Mouse (Mus musculus) liver, embryonic 15.5 days (tissue): Measurements from ENCODE around the gene Olfm3. TPM values are rescaled to one million over a fixed set of nuclear protein-coding genes. Genes with fewer than 3 reads are reported as not detected.

ENCODE experiments used
- ATAC-seq: fragments of 200-750 bp; cut with Nextera tagmentation; 2 replicates; pipeline ENCODE4 v1.8.0; 2017; ENCODE audit warnings: moderate number of reproducible peaks, mild to moderate bottlenecking, moderate library complexity; ENCODE audit not compliant: insufficient read depth
- H3K27ac ChIP-seq: fragments of 300-500 bp; sonication (generic); replicated peaks from 2 replicates; pipeline ENCODE4 v1.5.1; 2015; ENCODE audit warnings: mild to moderate bottlenecking, inconsistent platforms
- H3K27me3 ChIP-seq: fragments of 300-500 bp; sonication (generic); 2 replicates; pipeline ENCODE4 v1.6.1; 2015; ENCODE audit warnings: mild to moderate bottlenecking, inconsistent platforms
- H3K36me3 ChIP-seq: fragments of 300-500 bp; sonication (generic); replicated peaks from 2 replicates; pipeline ENCODE4 v1.6.1; 2015; ENCODE audit warnings: moderate library complexity, mild to moderate bottlenecking, inconsistent platforms
- H3K4me1 ChIP-seq: fragments of 300-500 bp; sonication (generic); replicated peaks from 2 replicates; pipeline ENCODE4 v1.6.1; 2015; ENCODE audit warnings: inconsistent platforms
- H3K4me2 ChIP-seq: fragments of 300-500 bp; sonication (generic); 2 replicates; pipeline ENCODE4 v1.6.1; 2015; ENCODE audit warnings: moderate library complexity, mild to moderate bottlenecking, inconsistent platforms
- H3K4me3 ChIP-seq: fragments of 300-500 bp; sonication (generic); replicated peaks from 2 replicates; pipeline ENCODE4 v1.5.1; 2015; ENCODE audit warnings: mild to moderate bottlenecking, inconsistent platforms
- H3K9ac ChIP-seq: fragments of 300-500 bp; sonication (generic); 2 replicates; pipeline ENCODE4 v1.6.1; 2015; ENCODE audit warnings: moderate library complexity, mild to moderate bottlenecking, inconsistent platforms
- H3K9me3 ChIP-seq: fragments of 300-500 bp; sonication (generic); replicated peaks from 2 replicates; pipeline ENCODE4 v1.6.1; 2016; ENCODE audit warnings: inconsistent platforms
- WGBS: fragments of 180-500 bp; shearing (Covaris S2); methylation state at CpG from one replicate; pipeline ENCODE4 v1.1.7; 2015; ENCODE audit warnings: mixed read lengths; ENCODE audit not compliant: insufficient replicate concordance; 5-methylcytosine and 5-hydroxymethylcytosine counted together
- polyA plus RNA-seq: library from polyadenylated mRNA; unstranded; fragments of >200 nt; fragmentation: Nextera tagmentation; extraction: Ambion mirVana; gene quantifications from 2 replicates; pipeline ENCODE4 v1.2.1, GENCODE M21; 2015

Olfm3 gene
- polyA plus RNA-seq, 1 experiment from 2014 or later = not detected

DNA sequence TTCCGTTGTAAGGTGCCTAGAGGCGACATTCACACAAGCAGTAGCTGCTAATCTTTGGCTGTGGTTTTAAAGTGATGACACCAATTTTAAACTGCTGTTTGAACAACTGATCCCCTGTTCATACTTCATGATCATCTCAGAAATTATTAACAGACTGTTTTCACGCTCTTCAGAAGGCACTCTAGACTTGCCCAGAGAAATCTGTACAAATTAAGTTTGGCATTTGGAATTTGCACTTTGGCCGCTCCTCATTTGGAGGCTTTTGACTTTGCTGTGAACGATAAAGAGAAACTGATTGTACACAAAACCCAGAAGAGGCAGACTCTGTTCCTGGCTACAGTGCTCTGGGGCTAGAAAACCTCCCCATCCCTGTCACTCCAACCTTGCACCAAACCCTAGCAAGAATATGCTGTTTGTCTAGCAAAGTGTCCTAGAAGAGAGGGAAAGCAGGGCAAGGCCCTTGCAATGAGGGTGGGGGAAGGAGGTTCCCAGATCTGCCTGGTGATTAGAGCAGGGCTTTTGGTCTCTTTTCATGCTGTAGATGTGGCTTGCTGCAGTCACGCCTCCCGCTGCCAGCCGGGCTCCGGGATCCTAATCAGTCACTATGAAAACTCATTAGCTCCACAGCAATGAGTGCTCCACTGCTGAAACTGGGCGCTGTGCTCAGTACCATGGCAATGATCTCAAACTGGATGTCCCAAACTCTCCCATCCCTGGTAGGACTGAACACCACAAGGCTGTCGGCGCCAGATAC, 176.7 kb downstream of the Olfm3 start:
- H3K4me1 ChIP-seq = no peaks in the 10 kb centered on the region
- no peak overlapping the region for H3K27ac ChIP-seq
- no peaks in the 10 kb centered on the region for H3K36me3 ChIP-seq
- no peaks in the 10 kb centered on the region for H3K9me3 ChIP-seq
- H3K4me2 ChIP-seq = no peak overlapping the region
- no peak overlapping the region for H3K4me3 ChIP-seq
- ATAC-seq = no peak
- H3K9ac ChIP-seq = no peak overlapping the region
- no peaks in the 10 kb centered on the region for H3K27me3 ChIP-seq
- WGBS = 39% methylated on average over 12 of the region's 12 CpGs

- 46% methylated on average over 2 of the region's 2 CpGs for WGBS
- no peak overlapping the region for H3K4me3 ChIP-seq
These were observed 177.5 kb downstream of the Olfm3 start for GRCm38 (mm10) chr3:115081371-115081770.

DNA sequence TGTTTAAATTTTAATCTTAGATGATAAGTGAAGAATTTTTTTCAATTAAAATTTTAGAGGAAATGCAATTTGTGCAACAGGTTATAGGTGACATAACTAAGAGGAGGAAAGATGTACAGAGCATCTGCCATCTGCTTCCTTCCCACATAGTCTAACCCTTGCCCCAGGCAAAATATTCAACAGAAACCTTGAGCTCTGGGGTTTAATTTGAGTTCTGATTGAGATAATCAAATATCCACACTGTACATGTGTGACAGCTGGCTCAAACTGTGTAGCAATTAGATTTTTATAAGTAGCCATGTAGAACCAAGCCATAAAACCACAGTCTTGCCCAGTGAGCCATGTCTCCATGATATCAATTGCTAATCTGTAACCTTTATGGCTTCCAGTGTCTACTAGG, 179.1 kb downstream of the Olfm3 start:
- no peaks in the 10 kb centered on the region for H3K27me3 ChIP-seq
- no peaks in the 10 kb centered on the region for H3K36me3 ChIP-seq
- no peak overlapping the region for H3K4me2 ChIP-seq
- no peaks in the 10 kb centered on the region for H3K9me3 ChIP-seq
- no peak overlapping the region for H3K9ac ChIP-seq
- H3K27ac ChIP-seq = no peak overlapping the region
- no peak overlapping the region for H3K4me3 ChIP-seq
- H3K4me1 ChIP-seq = no peaks in the 10 kb centered on the region
- no peak for ATAC-seq

More at GRCm38 (mm10) chr3:115081371-115081770, 177.5 kb downstream of the Olfm3 start:
- Histone ChIP-seq H3K4me1 (no peaks in the 10 kb centered on the region), H3K36me3 (no peaks in the 10 kb centered on the region), H3K9me3 (no peaks in the 10 kb centered on the region), H3K9ac (no peak overlapping the region), H3K4me2 (no peak overlapping the region), H3K27me3 (no peaks in the 10 kb centered on the region), H3K27ac (no peak overlapping the region)
- ATAC-seq = no peak

DNA sequence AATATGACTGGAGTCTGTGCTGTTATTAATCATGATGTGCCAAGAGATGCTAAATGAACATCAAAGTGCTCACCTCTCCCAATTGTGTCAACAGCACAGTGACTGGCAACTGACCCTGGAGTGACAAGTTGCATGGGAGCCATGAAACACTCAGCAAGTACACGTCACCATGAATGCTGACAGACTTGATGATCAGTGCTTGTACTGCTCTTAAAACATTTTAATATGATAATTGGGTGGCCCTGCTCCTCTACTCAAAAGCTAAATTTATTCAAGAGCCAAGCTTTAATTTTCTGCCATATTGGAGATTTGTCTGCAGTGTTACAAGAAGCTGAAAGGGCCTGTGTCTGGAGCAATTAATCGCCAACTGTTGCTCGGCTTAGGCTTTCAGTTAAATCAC, 184.4 kb downstream of the Olfm3 start:
- Histone ChIP-seq H3K27me3 (no peaks in the 10 kb centered on the region), H3K4me3 (no peak overlapping the region), H3K9ac (no peak overlapping the region), H3K36me3 (no peaks in the 10 kb centered on the region), H3K4me1 (no peaks in the 10 kb centered on the region), H3K9me3 (no peaks in the 10 kb centered on the region), H3K4me2 (no peak overlapping the region), H3K27ac (no peak overlapping the region)
- no peak for ATAC-seq
- WGBS = 64% methylated on average over 3 of the region's 3 CpGs

DNA sequence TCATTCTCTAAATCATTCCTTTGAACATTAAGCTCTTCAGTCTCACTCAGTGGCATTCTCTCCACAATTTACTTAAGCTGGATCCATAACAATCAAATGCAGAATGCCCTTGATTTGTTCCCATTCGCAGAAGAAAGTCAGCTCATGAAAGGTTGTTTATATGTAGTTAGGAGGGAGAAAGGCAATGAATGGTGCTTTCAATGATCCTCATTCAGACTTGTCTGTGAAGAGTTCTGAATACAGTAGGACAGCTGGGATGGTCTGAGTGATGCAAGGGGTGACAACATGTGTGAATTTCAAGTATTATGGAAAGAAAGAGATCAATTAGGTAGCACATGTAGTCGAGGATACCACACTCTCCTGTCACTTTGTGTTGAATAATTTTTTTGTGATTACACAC, 186.8 kb downstream of the Olfm3 start:
- no peak for ATAC-seq
- H3K9ac ChIP-seq = no peak overlapping the region
- no peaks in the 10 kb centered on the region for H3K36me3 ChIP-seq
- H3K4me1 ChIP-seq = no peaks in the 10 kb centered on the region
- H3K27me3 ChIP-seq = no peaks in the 10 kb centered on the region
- no peaks in the 10 kb centered on the region for H3K9me3 ChIP-seq
- WGBS = 41% methylated on average over 2 of the region's 2 CpGs
- no peak overlapping the region for H3K4me2 ChIP-seq
- no peak overlapping the region for H3K27ac ChIP-seq
- no peak overlapping the region for H3K4me3 ChIP-seq

DNA sequence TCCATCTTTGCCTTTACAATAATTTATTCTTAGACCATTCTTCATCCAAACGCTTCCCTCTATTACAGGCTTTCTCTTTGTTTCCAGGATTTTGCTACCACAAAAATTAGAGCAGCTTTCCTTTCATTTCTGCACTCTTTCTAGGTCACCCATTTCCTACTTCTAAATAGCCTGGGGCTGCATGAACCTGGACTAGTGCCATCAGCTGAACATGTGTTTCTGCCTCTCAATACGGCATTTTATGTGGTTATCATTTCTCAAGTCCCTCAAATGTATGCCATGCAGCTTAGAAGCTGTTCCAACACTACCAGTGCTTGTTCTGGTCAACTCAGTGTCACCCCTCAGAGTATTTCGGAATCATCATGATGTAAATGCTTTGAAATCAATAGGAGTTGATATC, 191.6 kb downstream of the Olfm3 start:
- H3K4me2 ChIP-seq = no peak overlapping the region
- no peak overlapping the region for H3K9ac ChIP-seq
- no peaks in the 10 kb centered on the region for H3K4me1 ChIP-seq
- no peak overlapping the region for H3K4me3 ChIP-seq
- H3K36me3 ChIP-seq = no peaks in the 10 kb centered on the region
- ATAC-seq = no peak
- no peaks in the 10 kb centered on the region for H3K27me3 ChIP-seq
- WGBS = 49% methylated on average over 3 of the region's 3 CpGs
- H3K27ac ChIP-seq = no peak overlapping the region
- no peaks in the 10 kb centered on the region for H3K9me3 ChIP-seq

DNA sequence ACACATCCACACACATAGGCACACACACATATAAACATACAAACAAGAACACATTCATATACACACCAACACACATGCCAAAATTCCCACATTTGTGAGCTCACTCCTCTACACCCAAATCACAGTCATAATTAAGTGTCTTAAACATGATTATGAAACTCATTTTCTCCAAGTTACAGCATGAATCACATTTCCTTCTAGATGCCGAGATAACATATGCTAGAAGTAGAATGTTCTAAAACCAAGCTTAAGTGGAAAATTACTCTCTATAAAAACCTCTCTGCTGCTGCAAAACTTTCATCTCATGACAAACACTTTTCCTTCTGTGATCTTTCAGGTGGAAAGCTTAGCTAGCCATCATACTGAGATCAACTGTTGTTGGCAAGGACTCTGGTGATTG, 195.7 kb downstream of the Olfm3 start:
- Histone ChIP-seq H3K27me3 (no peaks in the 10 kb centered on the region), H3K4me3 (no peak overlapping the region), H3K27ac (no peak overlapping the region), H3K4me2 (no peak overlapping the region), H3K9me3 (no peaks in the 10 kb centered on the region), H3K36me3 (no peaks in the 10 kb centered on the region), H3K4me1 (no peaks in the 10 kb centered on the region), H3K9ac (no peak overlapping the region)
- no peak for ATAC-seq
- 76% methylated on average over 1 of the region's 1 CpGs for WGBS

DNA sequence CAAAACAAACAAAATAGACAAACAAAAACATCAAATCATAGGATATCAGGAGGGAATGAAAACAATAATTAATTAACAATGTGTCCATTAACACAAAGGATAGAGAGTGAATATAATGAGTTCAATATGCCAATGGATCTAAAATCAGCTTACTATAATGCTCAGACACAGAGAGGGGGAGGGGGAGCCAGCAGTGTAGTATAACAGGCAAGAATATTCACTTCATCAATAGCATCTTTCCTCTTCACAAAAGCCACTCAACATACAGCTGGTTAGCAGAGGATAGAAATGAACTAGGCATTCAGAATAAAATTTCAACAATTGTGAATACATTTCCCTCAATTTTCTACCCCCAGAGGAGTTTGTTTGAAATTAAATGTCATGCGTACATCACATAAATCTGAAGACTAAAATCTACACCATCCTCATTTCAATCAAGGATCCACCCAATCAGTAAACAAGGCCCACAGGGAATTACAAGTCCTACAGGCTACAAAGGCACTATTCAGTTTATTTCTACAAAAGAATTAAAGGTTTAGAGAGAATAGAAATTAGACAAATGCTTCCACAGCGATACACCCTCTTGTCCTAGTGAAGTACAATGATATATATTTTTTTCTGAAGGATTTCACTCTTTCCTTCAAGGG, 200.4 kb downstream of the Olfm3 start:
- Histone ChIP-seq H3K4me3 (no peak overlapping the region), H3K27me3 (no peaks in the 10 kb centered on the region), H3K36me3 (no peaks in the 10 kb centered on the region), H3K9me3 (no peaks in the 10 kb centered on the region), H3K4me2 (no peak overlapping the region), H3K9ac (no peak overlapping the region), H3K27ac (no peak overlapping the region), H3K4me1 (no peaks in the 10 kb centered on the region)
- no peak for ATAC-seq
- 52% methylated on average over 2 of the region's 2 CpGs for WGBS

DNA sequence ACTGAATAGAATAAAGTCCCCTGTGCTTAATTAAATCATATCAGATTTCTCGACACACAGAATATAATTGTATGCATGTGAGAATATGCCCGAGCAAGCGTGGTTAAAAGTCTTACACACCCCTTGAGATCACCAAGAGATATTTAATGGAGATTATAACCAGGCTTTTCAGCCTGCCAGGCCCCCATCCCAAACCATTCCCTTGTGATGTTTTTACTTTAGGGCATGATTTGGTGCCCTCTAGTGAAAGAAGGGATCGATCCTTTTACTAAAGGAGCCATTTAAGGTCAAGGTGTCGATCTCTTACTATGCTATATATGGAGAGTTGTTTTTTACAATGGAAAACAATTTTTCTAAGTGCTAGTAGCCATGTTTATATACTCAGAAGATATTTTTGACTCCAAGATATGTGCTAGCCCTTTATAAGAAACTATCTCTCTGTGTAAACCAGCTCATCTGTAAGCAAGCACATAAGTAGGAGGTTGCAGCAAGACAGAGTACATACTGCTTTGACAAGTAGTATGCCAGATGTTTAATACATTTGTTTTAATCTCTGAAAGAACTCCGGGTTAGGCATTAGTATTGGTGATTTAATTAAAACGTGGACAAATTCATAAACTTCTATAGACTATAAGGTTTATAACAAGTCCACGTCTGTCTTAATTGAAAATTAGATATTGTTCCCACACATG, 201.1 kb downstream of the Olfm3 start:
- Histone ChIP-seq H3K4me2 (no peak overlapping the region), H3K4me3 (no peak overlapping the region), H3K27ac (no peak overlapping the region), H3K36me3 (no peaks in the 10 kb centered on the region), H3K4me1 (no peaks in the 10 kb centered on the region), H3K9me3 (no peaks in the 10 kb centered on the region), H3K9ac (no peak overlapping the region), H3K27me3 (no peaks in the 10 kb centered on the region)
- 41% methylated on average over 8 of the region's 8 CpGs for WGBS
- ATAC-seq = no peak

GRCm38 (mm10) chr3:115145722-115146121, 241.8 kb downstream of the Olfm3 start:
- no peak overlapping the region for H3K9ac ChIP-seq
- H3K4me2 ChIP-seq = no peak overlapping the region
- H3K4me1 ChIP-seq = no peaks in the 10 kb centered on the region
- no peak overlapping the region for H3K27ac ChIP-seq
- no peak overlapping the region for H3K4me3 ChIP-seq
- WGBS = 51% methylated on average over 2 of the region's 2 CpGs
- no peaks in the 10 kb centered on the region for H3K27me3 ChIP-seq
- H3K9me3 ChIP-seq = no peaks in the 10 kb centered on the region
- H3K36me3 ChIP-seq = no peaks in the 10 kb centered on the region
- no peak for ATAC-seq

DNA sequence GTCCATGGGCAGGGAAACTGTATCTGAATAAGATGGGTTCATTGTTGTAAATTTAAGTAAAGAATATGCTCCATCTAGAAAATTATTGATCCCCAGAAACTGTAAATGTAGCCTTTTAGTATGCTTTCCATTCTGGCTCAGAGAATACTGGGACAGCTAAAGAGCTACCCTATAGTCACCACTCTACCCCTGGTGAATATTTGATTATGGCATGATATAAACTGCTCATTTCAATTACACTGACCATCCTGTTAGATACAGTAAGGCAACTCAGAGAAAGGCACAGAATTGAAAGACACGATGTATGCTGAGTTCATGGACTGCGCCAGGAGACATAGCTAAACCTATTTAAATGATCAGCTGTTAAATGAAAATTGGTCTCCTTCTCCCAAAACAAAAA, 242.4 kb downstream of the Olfm3 start:
- H3K27ac ChIP-seq = no peak overlapping the region
- no peaks in the 10 kb centered on the region for H3K9me3 ChIP-seq
- H3K9ac ChIP-seq = no peak overlapping the region
- H3K4me3 ChIP-seq = no peak overlapping the region
- no peaks in the 10 kb centered on the region for H3K4me1 ChIP-seq
- no peaks in the 10 kb centered on the region for H3K27me3 ChIP-seq
- no peaks in the 10 kb centered on the region for H3K36me3 ChIP-seq
- WGBS = 73% methylated on average over 2 of the region's 2 CpGs
- H3K4me2 ChIP-seq = no peak overlapping the region
- ATAC-seq = no peak
